Comparison of ENCODE assay signal across 10 mouse cellular contexts in genomic region chr8:119784141-119784574, GRCm38 (mm10). TPM values are rescaled to one million over a fixed set of nuclear protein-coding genes. Genes with fewer than 3 reads are reported as not detected.
A peak's percentile ranks its signal among the peaks of the same experiment; 100 is the strongest.
DNase-seq lines count a peak whose midpoint lies in the region; ATAC-seq and TF ChIP-seq lines count a peak whose summit lies in the region.
"Had no signal": no experiment of that assay in that cellular context is flagged by ENCODE, and none has a peak within 500 bp of the region (broad histone marks: within the 10 kb centered on the region; RNA-seq: fewer than 3 reads in every experiment).

No protein-coding gene starts in this region.

- TF ChIP-seq POLR2A in lung, adult 2 months (IDR thresholded peaks at IDR 0.05; ENCODE audit: borderline replicate concordance, extremely low read depth, low read depth, low read length), result no peak

- no peaks in the 10 kb centered on the region for H3K36me3 ChIP-seq in forebrain, embryonic 10.5 days (replicated peaks)
- H3K36me3 ChIP-seq in forebrain, embryonic 14.5 days (ENCODE audit: control insufficient read depth, insufficient read depth, low read length), result no peaks in the 10 kb centered on the region

- no peak for DNase-seq in forebrain, embryonic 10.5 days (ENCODE audit: extremely low spot score, low spot score)
- no peak for DNase-seq in forebrain, embryonic 14.5 days (ENCODE audit: low spot score)
- DNase-seq in lung, adult 18-20 months, result peak; percentile 55 to 64
- DNase-seq in lung, adult 2 months, result no peak
- DNase-seq in thymus, postnatal 14 days, result peak; percentile 67
- DNase-seq in layer of hippocampus, adult 2 months (ENCODE audit: low spot score in 2 of 2), result no peak
- DNase-seq in right cerebral cortex, adult 18-20 months, result no peak
- DNase-seq: lung, embryonic 14.5 days had no signal

- peaks cover 71% of the 10 kb centered on the region for H3K4me1 ChIP-seq in forebrain, embryonic 10.5 days
- H3K4me1 ChIP-seq in forebrain, embryonic 14.5 days (ENCODE audit: control insufficient read depth, insufficient read depth, low read length), result peaks cover 8% of the 10 kb centered on the region
- peaks cover under 1% of the 10 kb centered on the region; the same call in 1 of the 2 replicates for H3K4me1 ChIP-seq in lung, adult 2 months (ENCODE audit: control insufficient read depth, insufficient read depth, low read length)

- no peak overlapping the region for H3K4me3 ChIP-seq in forebrain, embryonic 10.5 days
- H3K4me3 ChIP-seq in forebrain, embryonic 14.5 days (ENCODE audit: low read depth, low read length), result no peak overlapping the region
- H3K4me3 ChIP-seq in lung, adult 2 months (replicated peaks; ENCODE audit: extremely low read depth, low read depth, low read length), result no peak overlapping the region
- no peak overlapping the region for H3K4me3 ChIP-seq in layer of hippocampus, adult 2 months
- H3K4me3 ChIP-seq: heart, adult 2 months had no signal

- peak overlapping the region; percentile 20 for H3K27ac ChIP-seq in forebrain, embryonic 10.5 days
- no peak overlapping the region for H3K27ac ChIP-seq in forebrain, embryonic 14.5 days (ENCODE audit: low read depth, low read length)
- H3K27ac ChIP-seq in layer of hippocampus, adult 2 months, result no peak overlapping the region
- H3K27ac ChIP-seq: heart, adult 2 months had no signal

- no peak for TF ChIP-seq CTCF in lung, adult 2 months (IDR thresholded peaks at IDR 0.05; ENCODE audit: insufficient read depth, low read length)
- TF ChIP-seq CTCF in layer of hippocampus, adult 2 months (conservative IDR thresholded peaks at IDR 0.05), result no peak

- H3K9ac ChIP-seq in forebrain, embryonic 14.5 days (ENCODE audit: low read length), result no peak overlapping the region
- H3K9ac ChIP-seq: lung, embryonic 14.5 days had no signal

- ATAC-seq in forebrain, embryonic 14.5 days, result no peak
- ATAC-seq in monocyte, adult 5-6 weeks (replicated peaks; ENCODE audit: insufficient number of reproducible peaks, low FRiP score, low TSS enrichment, poor library complexity, severe bottlenecking), result peak; percentile 48; the same call in 1 of the 2 replicates

- no peaks in the 10 kb centered on the region for H3K9me3 ChIP-seq in forebrain, embryonic 10.5 days
- H3K9me3 ChIP-seq in forebrain, embryonic 14.5 days (replicated peaks; ENCODE audit: control insufficient read depth, low read length), result no peaks in the 10 kb centered on the region

- 47% methylated on average over 9 of the region's 9 CpGs for WGBS in forebrain, embryonic 10.5 days
- WGBS in forebrain, embryonic 14.5 days, result 48% methylated on average over 9 of the region's 9 CpGs
- 65% methylated on average over 9 of the region's 9 CpGs for WGBS in lung, adult 2 months

- peaks cover 6% of the 10 kb centered on the region; the same call in 1 of the 2 replicates for H3K27me3 ChIP-seq in forebrain, embryonic 10.5 days (ENCODE audit: poor library complexity, severe bottlenecking)
- no peaks in the 10 kb centered on the region for H3K27me3 ChIP-seq in forebrain, embryonic 14.5 days (replicated peaks; ENCODE audit: control insufficient read depth, insufficient read depth, low read length)

- no peak overlapping the region for H3K4me2 ChIP-seq in forebrain, embryonic 14.5 days (ENCODE audit: low read length)
- H3K4me2 ChIP-seq: lung, embryonic 14.5 days had no signal

RNA-seq across cellular contexts. Expression of gene Tldc1, which starts 5.9 kb away (rescaled TPM):
- polyA plus RNA-seq in forebrain, embryonic 10.5 days (2016; fragmentation: Nextera tagmentation; extraction: Ambion mirVana), result 16.7 and 17.3 TPM in 2 replicates
- polyA plus RNA-seq in forebrain, embryonic 14.5 days (2014; fragmentation: Nextera tagmentation; extraction: Ambion mirVana), result 5.1 and 6.0 TPM in 2 replicates
- 10.2 and 10.8 TPM in 2 replicates for polyA plus RNA-seq in lung, adult 2 months (2012; rRNA removed)
- total RNA-seq in monocyte, adult 5-6 weeks (2017), result 2.2 to 8.0 TPM (median 3.8 TPM) in 3 replicates
- 10 to 100 TPM; 15.2 to 15.5 TPM for total RNA-seq in layer of hippocampus, adult 2 months (2021)

RNA-seq across cellular contexts. Expression of gene Cotl1, which starts 56.2 kb away (rescaled TPM):
- 109 and 114 TPM in 2 replicates for polyA plus RNA-seq in forebrain, embryonic 10.5 days (2016; fragmentation: Nextera tagmentation; extraction: Ambion mirVana)
- 403 and 455 TPM in 2 replicates for polyA plus RNA-seq in forebrain, embryonic 14.5 days (2014; fragmentation: Nextera tagmentation; extraction: Ambion mirVana)
- polyA plus RNA-seq in lung, adult 2 months (2012; rRNA removed), result 155 and 180 TPM in 2 replicates
- total RNA-seq in monocyte, adult 5-6 weeks (2017), result 289 to 324 TPM (median 310 TPM) in 3 replicates
- total RNA-seq in layer of hippocampus, adult 2 months (2021), result 100 to 1,000 TPM; 138 to 139 TPM

Comparison
In these comparisons a context has a peak if more than half of its experiments do, and no peak if none do; other contexts are left out.
1. DNase-seq: peak in lung, adult 18-20 months (2 of 2) and thymus, postnatal 14 days (single experiment); none in forebrain, embryonic 10.5 days (single experiment), forebrain, embryonic 14.5 days (single experiment), lung, adult 2 months (single experiment), layer of hippocampus, adult 2 months (0 of 2) and right cerebral cortex, adult 18-20 months (single experiment).